Mouse (Mus musculus): ENCODE measurements at regions not wholly inside any gene's neighbourhood (a gene's known extent, or its start where the extent isn't known, plus 50 kb on each side); places are given as distances from the start of the nearest gene placed in this dataset.

GRCm38 (mm10) chr1:19912194-19912846 is 703.6 kb downstream of the Tfap2b start:
- TF ChIP-seq CTCF (IDR thresholded peaks at IDR 0.05; ENCODE audit: borderline replicate concordance, insufficient read depth, low read length), result no peak
- TF ChIP-seq POLR2A (IDR thresholded peaks at IDR 0.05; ENCODE audit: low read depth, low read length), result no peak
